Mouse (Mus musculus): ENCODE measurements around the gene Prkd1. TPM values are rescaled to one million over a fixed set of nuclear protein-coding genes. Genes with fewer than 3 reads are reported as not detected.

Prkd1 gene
- polyA plus RNA-seq, 1 experiment from 2014 or later: 5.3 TPM

GRCm38 (mm10) chr12:50544855-50545609 lies 103.9 kb downstream of the Prkd1 start:
- Histone ChIP-seq H3K36me3 (no peaks in the 10 kb centered on the region), H3K4me1 (peaks cover 12% of the 10 kb centered on the region; the same call in 1 of the 2 replicates), H3K4me3 (no peak overlapping the region), H3K27me3 (ENCODE audit: low read depth, poor library complexity, severe bottlenecking) (no peaks in the 10 kb centered on the region), H3K9me3 (replicated peaks) (no peaks in the 10 kb centered on the region), H3K27ac (no peak overlapping the region)
- WGBS: 62% methylated on average over 8 of the region's 8 CpGs
- no peak for DNase-seq (ENCODE audit: low spot score)

GRCm38 (mm10) chr12:50540793-50541192 lies 108.1 kb downstream of the Prkd1 start:
- no peaks in the 10 kb centered on the region for H3K36me3 ChIP-seq
- H3K9me3 ChIP-seq (replicated peaks): no peaks in the 10 kb centered on the region
- H3K4me1 ChIP-seq: peaks cover 12% of the 10 kb centered on the region; the same call in 1 of the 2 replicates
- whole genome bisulfite sequencing: 93% methylated on average over 5 of the region's 5 CpGs
- no peak overlapping the region for H3K4me3 ChIP-seq
- no peak overlapping the region for H3K27ac ChIP-seq
- DNase-seq (ENCODE audit: low spot score): no peak
- no peaks in the 10 kb centered on the region for H3K27me3 ChIP-seq (ENCODE audit: low read depth, poor library complexity, severe bottlenecking)

DNA sequence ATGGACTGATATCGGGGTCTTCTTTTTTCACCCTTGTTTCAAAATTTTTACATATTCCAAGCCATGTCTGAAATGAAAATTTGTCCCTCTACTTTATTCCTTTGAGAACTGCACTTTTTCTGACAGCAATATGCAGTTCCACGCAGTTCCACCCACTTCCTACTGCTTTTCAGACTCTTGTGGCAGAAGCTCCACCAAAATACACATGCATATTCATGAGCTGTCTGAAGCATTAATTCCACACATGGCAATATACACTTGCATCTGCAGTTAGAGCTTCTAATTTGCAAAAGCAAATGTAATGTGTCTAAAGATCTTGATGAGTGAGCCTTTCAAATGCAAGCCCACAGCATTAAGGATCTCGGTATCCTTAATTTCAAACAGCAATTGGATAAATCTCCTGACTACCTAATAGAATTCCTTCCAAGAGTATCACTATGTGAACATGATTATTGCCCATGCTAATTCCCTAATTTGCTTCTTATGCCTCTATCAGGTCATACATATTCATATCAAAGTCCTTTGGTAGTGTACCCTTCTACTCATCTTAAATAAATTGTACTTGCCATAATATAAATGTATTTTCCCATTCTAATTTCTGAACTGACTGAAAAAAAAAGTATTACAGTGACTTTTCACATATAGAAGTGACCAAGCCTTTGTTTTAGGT lies 110.5 kb downstream of the Prkd1 start:
- Histone ChIP-seq H3K27ac (no peak overlapping the region), H3K9me3 (replicated peaks) (no peaks in the 10 kb centered on the region), H3K4me3 (no peak overlapping the region), H3K36me3 (no peaks in the 10 kb centered on the region), H3K27me3 (ENCODE audit: low read depth, poor library complexity, severe bottlenecking) (no peaks in the 10 kb centered on the region), H3K4me1 (no peaks in the 10 kb centered on the region)
- DNase-seq (ENCODE audit: low spot score): no peak
- 94% methylated on average over 3 of the region's 3 CpGs for WGBS

GRCm38 (mm10) chr12:50537761-50538160 lies 111.1 kb downstream of the Prkd1 start:
- Histone ChIP-seq H3K36me3 (no peaks in the 10 kb centered on the region), H3K4me1 (no peaks in the 10 kb centered on the region), H3K27me3 (ENCODE audit: low read depth, poor library complexity, severe bottlenecking) (no peaks in the 10 kb centered on the region), H3K9me3 (replicated peaks) (no peaks in the 10 kb centered on the region), H3K4me3 (no peak overlapping the region), H3K27ac (no peak overlapping the region)
- no peak for DNase-seq (ENCODE audit: low spot score)
- WGBS: 79% methylated on average over 2 of the region's 2 CpGs

- Histone ChIP-seq H3K36me3 (no peaks in the 10 kb centered on the region), H3K27ac (no peak overlapping the region), H3K9me3 (replicated peaks) (no peaks in the 10 kb centered on the region), H3K4me3 (no peak overlapping the region), H3K4me1 (no peaks in the 10 kb centered on the region), H3K27me3 (ENCODE audit: low read depth, poor library complexity, severe bottlenecking) (no peaks in the 10 kb centered on the region)
- no peak for DNase-seq (ENCODE audit: low spot score)
- WGBS: 47% methylated on average over 1 of the region's 1 CpGs
These were observed 111.9 kb downstream of the Prkd1 start for GRCm38 (mm10) chr12:50537006-50537405.

GRCm38 (mm10) chr12:50528633-50529032 lies 120.3 kb downstream of the Prkd1 start:
- Histone ChIP-seq H3K36me3 (no peaks in the 10 kb centered on the region), H3K9me3 (replicated peaks) (no peaks in the 10 kb centered on the region), H3K27ac (no peak overlapping the region), H3K4me1 (no peaks in the 10 kb centered on the region), H3K4me3 (no peak overlapping the region), H3K27me3 (ENCODE audit: low read depth, poor library complexity, severe bottlenecking) (no peaks in the 10 kb centered on the region)
- no peak for DNase-seq (ENCODE audit: low spot score)
- WGBS: 92% methylated on average over 1 of the region's 1 CpGs

GRCm38 (mm10) chr12:50524061-50524460 lies 124.8 kb downstream of the Prkd1 start:
- 84% methylated on average over 2 of the region's 2 CpGs for WGBS
- DNase-seq (ENCODE audit: low spot score): no peak
- Histone ChIP-seq H3K4me1 (no peaks in the 10 kb centered on the region), H3K27ac (no peak overlapping the region), H3K4me3 (no peak overlapping the region), H3K9me3 (replicated peaks) (no peaks in the 10 kb centered on the region), H3K36me3 (no peaks in the 10 kb centered on the region), H3K27me3 (ENCODE audit: low read depth, poor library complexity, severe bottlenecking) (no peaks in the 10 kb centered on the region)

DNA sequence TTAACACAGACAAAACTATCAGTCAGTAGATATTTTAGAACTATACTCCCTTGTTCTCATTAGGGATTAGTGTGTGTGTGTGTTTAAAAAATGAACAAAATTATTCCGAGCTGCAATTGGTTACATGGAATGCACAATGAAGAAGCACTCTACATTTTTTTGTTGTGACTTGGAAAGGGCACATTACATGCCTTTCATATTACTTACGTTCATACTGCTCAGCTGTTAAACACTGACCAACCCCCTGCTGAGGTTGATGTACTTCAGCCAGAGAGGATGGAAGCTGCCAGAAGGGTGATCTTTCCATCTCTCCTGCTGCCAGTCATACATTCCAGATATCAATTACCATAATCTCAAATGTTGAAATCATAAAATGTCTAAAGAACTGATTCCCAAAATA lies 134.4 kb downstream of the Prkd1 start:
- WGBS: 91% methylated on average over 2 of the region's 2 CpGs
- Histone ChIP-seq H3K9me3 (replicated peaks) (no peaks in the 10 kb centered on the region), H3K4me3 (no peak overlapping the region), H3K36me3 (no peaks in the 10 kb centered on the region), H3K4me1 (no peaks in the 10 kb centered on the region), H3K27me3 (ENCODE audit: low read depth, poor library complexity, severe bottlenecking) (no peaks in the 10 kb centered on the region), H3K27ac (no peak overlapping the region)
- no peak for DNase-seq (ENCODE audit: low spot score)

GRCm38 (mm10) chr12:50511486-50512225 lies 137.2 kb downstream of the Prkd1 start:
- WGBS: 84% methylated on average over 4 of the region's 4 CpGs
- no peak for DNase-seq (ENCODE audit: low spot score)
- Histone ChIP-seq H3K27me3 (ENCODE audit: low read depth, poor library complexity, severe bottlenecking) (no peaks in the 10 kb centered on the region), H3K4me1 (no peaks in the 10 kb centered on the region), H3K9me3 (replicated peaks) (no peaks in the 10 kb centered on the region), H3K4me3 (no peak overlapping the region), H3K36me3 (no peaks in the 10 kb centered on the region), H3K27ac (no peak overlapping the region)

- Histone ChIP-seq H3K9me3 (replicated peaks) (no peaks in the 10 kb centered on the region), H3K36me3 (no peaks in the 10 kb centered on the region), H3K4me3 (no peak overlapping the region), H3K27me3 (ENCODE audit: low read depth, poor library complexity, severe bottlenecking) (no peaks in the 10 kb centered on the region), H3K27ac (no peak overlapping the region), H3K4me1 (no peaks in the 10 kb centered on the region)
- DNase-seq (ENCODE audit: low spot score): no peak
- WGBS: 76% methylated on average over 2 of the region's 2 CpGs
These were observed 140.1 kb downstream of the Prkd1 start for GRCm38 (mm10) chr12:50508762-50509161.

DNA sequence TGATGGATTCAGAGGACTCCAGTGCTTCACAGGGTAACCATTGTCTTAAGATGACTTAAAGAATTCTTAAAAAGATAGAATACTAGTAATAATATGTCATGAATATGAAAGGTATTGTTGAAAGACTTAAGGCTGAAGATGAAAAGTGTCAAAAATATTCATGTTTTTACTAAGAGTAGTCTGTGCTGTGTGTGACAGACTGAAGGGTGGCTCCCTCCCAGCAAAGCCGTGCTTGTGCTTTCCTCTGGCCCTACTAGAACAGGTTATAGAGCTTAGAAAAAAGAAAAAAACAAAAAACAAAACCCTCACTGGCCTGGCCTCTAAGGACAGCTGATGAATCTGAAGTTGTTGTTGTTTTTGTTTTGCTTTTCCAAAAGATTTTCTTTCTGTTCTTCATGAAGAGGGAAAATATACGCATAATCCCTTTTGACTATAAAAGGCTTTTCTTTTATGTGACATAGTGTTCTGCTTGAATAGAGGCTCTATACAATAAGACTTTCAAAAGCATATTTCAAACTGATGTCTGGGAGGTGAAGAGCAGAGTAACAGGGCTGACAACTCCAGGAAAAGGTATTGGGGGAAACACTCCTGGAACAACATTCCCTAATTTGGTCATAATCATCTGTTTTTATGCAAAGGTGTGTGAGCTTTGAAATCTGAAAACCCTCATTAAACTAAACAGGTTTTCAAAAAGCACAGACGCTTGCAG lies 148.9 kb downstream of the Prkd1 start:
- H3K27ac ChIP-seq: no peak overlapping the region
- no peak overlapping the region for H3K4me3 ChIP-seq
- H3K27me3 ChIP-seq (ENCODE audit: low read depth, poor library complexity, severe bottlenecking): no peaks in the 10 kb centered on the region
- H3K36me3 ChIP-seq: no peaks in the 10 kb centered on the region
- DNase-seq (ENCODE audit: low spot score): no peak
- peaks cover 5% of the 10 kb centered on the region; the same call in 1 of the 2 replicates for H3K4me1 ChIP-seq
- H3K9me3 ChIP-seq (replicated peaks): no peaks in the 10 kb centered on the region
- 84% methylated on average over 3 of the region's 3 CpGs for whole genome bisulfite sequencing

DNA sequence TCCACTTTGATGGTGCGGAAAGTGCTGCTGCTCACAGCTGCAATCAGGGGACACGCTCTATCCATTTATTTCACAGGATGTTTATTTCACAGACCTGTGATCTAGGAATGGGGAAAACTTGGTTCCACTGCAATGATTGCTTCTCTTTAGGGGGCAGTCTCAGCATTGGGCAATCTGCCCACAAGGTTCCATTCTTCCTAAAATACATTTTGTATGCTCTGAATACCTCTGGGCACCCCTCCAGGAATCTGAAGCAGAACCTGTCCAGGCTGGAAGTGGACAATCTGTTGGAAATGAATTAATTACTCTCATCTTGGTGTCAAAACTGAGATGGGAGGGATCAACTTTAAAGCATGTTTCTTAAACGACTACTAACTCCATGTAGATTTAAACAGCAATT lies 152.9 kb downstream of the Prkd1 start:
- H3K36me3 ChIP-seq: no peaks in the 10 kb centered on the region
- WGBS: 69% methylated on average over 3 of the region's 3 CpGs
- no peaks in the 10 kb centered on the region for H3K27me3 ChIP-seq (ENCODE audit: low read depth, poor library complexity, severe bottlenecking)
- H3K27ac ChIP-seq: no peak overlapping the region
- H3K4me1 ChIP-seq: peaks cover 5% of the 10 kb centered on the region; the same call in 1 of the 2 replicates
- no peaks in the 10 kb centered on the region for H3K9me3 ChIP-seq (replicated peaks)
- DNase-seq (ENCODE audit: low spot score): no peak
- no peak overlapping the region for H3K4me3 ChIP-seq
